Mouse (Mus musculus) olfactory bulb, adult 2 months (tissue): Measurements from ENCODE around the gene Zfp831.

ENCODE experiments used
- CTCF ChIP-seq: fragments of 200-500 bp; IDR thresholded peaks from 2 replicates; pipeline ENCODE4 v1.5.1; 2012; ENCODE audit warnings: low read depth, mild to moderate bottlenecking, low read length, moderate library complexity; ENCODE audit not compliant: insufficient read depth
- POLR2A ChIP-seq: fragments of 200-500 bp; IDR thresholded peaks from 2 replicates; pipeline ENCODE4 v1.6.1; 2012; ENCODE audit warnings: mild to moderate bottlenecking, low read depth, low read length, moderate library complexity; ENCODE audit not compliant: insufficient read depth

DNA sequence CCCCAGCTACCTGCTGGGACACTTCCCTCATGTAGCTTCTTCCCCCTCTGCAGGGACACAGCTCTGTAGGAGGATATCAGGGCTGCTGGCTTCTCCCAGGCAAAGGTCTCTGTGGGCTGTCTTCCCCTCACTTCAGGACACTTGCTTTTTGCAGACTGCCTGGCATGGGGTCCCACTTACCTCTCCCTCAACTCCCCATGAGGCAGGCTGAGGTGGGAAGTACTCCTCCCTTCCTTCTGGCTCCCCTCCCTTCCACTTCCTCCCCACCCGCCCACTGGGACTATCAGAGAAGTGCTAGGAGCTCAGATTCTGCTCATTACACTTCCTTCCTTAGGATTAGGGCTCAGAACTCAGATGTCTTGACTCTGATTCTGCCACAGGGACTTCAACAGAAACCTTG lies 6.6 kb upstream of the Zfp831 start:
- TF ChIP-seq CTCF (no peak), POLR2A (no peak)
